ENCODE assay signal across 10 mouse cellular contexts in the genomic region with DNA sequence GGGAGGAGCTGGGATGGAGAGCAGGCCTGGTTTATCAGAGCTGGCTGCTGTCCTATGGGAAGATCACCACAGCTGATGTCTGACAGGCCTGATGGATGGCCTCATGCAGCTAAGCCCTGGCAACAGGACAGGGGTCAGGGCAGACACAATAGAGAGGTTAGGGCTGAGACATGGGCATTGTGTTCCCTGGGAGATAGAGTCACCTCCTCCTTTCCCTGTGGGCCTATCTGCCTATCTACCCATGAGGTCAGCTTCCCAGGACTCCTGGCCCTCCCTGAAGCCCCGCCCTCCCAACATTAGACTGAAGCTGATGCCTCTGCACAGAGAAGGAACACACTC. TPM values are rescaled to one million over a fixed set of nuclear protein-coding genes. Genes with fewer than 3 reads are reported as not detected.
DNase-seq lines count a peak whose midpoint lies in the region; ATAC-seq and TF ChIP-seq lines count a peak whose summit lies in the region.
"Had no signal": no experiment of that assay in that cellular context is flagged by ENCODE, and none has a peak within 500 bp of the region (broad histone marks: within the 10 kb centered on the region; RNA-seq: fewer than 3 reads in every experiment).

No protein-coding gene starts in this region.

- H3K4me1 ChIP-seq in liver, embryonic 11.5 days (replicated peaks; ENCODE audit: control insufficient read depth, insufficient read depth, low read length): no peaks in the 10 kb centered on the region
- no peaks in the 10 kb centered on the region for H3K4me1 ChIP-seq in embryonic facial prominence, embryonic 11.5 days (ENCODE audit: control insufficient read depth, insufficient read depth, low read length)
- H3K4me1 ChIP-seq in kidney, postnatal 0 days (replicated peaks; ENCODE audit: insufficient read depth, low read length): no peaks in the 10 kb centered on the region

- no peak overlapping the region for H3K4me2 ChIP-seq in liver, embryonic 11.5 days
- H3K4me2 ChIP-seq in embryonic facial prominence, embryonic 11.5 days (ENCODE audit: low read depth, low read length): no peak overlapping the region
- no peak overlapping the region for H3K4me2 ChIP-seq in kidney, postnatal 0 days (ENCODE audit: low read length)

- H3K27me3 ChIP-seq in liver, embryonic 11.5 days (replicated peaks; ENCODE audit: control insufficient read depth, insufficient read depth, low read length): no peaks in the 10 kb centered on the region
- H3K27me3 ChIP-seq in embryonic facial prominence, embryonic 11.5 days (ENCODE audit: control insufficient read depth, insufficient read depth, low read length): no peaks in the 10 kb centered on the region
- H3K27me3 ChIP-seq in kidney, postnatal 0 days (ENCODE audit: insufficient read depth, low read length): no peaks in the 10 kb centered on the region
- H3K27me3 ChIP-seq: Patski had no signal

- no peak overlapping the region for H3K9ac ChIP-seq in liver, embryonic 11.5 days (ENCODE audit: low read depth, low read length)
- no peak overlapping the region for H3K9ac ChIP-seq in embryonic facial prominence, embryonic 11.5 days (replicated peaks; ENCODE audit: low read length)
- no peak overlapping the region for H3K9ac ChIP-seq in kidney, postnatal 0 days (ENCODE audit: low read depth, low read length)

- H3K36me3 ChIP-seq in liver, embryonic 11.5 days (ENCODE audit: control insufficient read depth, insufficient read depth, low read length): no peaks in the 10 kb centered on the region
- no peaks in the 10 kb centered on the region for H3K36me3 ChIP-seq in embryonic facial prominence, embryonic 11.5 days (replicated peaks; ENCODE audit: control insufficient read depth, insufficient read depth, low read depth, low read length)
- H3K36me3 ChIP-seq in kidney, postnatal 0 days (ENCODE audit: insufficient read depth, low read length): no peaks in the 10 kb centered on the region

- WGBS in liver, embryonic 11.5 days: 31% methylated on average over 1 of the region's 1 CpGs
- WGBS in embryonic facial prominence, embryonic 11.5 days: 50% methylated on average over 1 of the region's 1 CpGs
- 73% methylated on average over 1 of the region's 1 CpGs for WGBS in kidney, postnatal 0 days

- no peak for TF ChIP-seq CTCF in kidney, postnatal 0 days (IDR thresholded peaks at IDR 0.05; ENCODE audit: low read depth)

- ATAC-seq in liver, embryonic 11.5 days (replicated peaks; ENCODE audit: low FRiP score): peak; percentile 37; the same call in 1 of the 2 replicates
- peak; percentile 67 for ATAC-seq in embryonic facial prominence, embryonic 11.5 days (replicated peaks; ENCODE audit: insufficient number of reproducible peaks, low FRiP score, low TSS enrichment, low read depth)
- peak; percentile 38; the same call in 1 of the 2 replicates for ATAC-seq in kidney, postnatal 0 days (replicated peaks; ENCODE audit: low FRiP score, low read depth)
- ATAC-seq: Patski had no signal

- H3K9me3 ChIP-seq in liver, embryonic 11.5 days (ENCODE audit: control insufficient read depth, low read length): no peaks in the 10 kb centered on the region
- H3K9me3 ChIP-seq in embryonic facial prominence, embryonic 11.5 days (replicated peaks; ENCODE audit: control insufficient read depth, low read length): no peaks in the 10 kb centered on the region
- H3K9me3 ChIP-seq in kidney, postnatal 0 days (replicated peaks; ENCODE audit: low read length): no peaks in the 10 kb centered on the region

- no peak overlapping the region for H3K27ac ChIP-seq in liver, embryonic 11.5 days (ENCODE audit: low read depth, low read length)
- no peak overlapping the region for H3K27ac ChIP-seq in embryonic facial prominence, embryonic 11.5 days (replicated peaks; ENCODE audit: low read depth, low read length)
- no peak overlapping the region for H3K27ac ChIP-seq in kidney, postnatal 0 days

- H3K4me3 ChIP-seq in liver, embryonic 11.5 days (ENCODE audit: low read depth, low read length): no peak overlapping the region
- H3K4me3 ChIP-seq in embryonic facial prominence, embryonic 11.5 days (ENCODE audit: low read depth, low read length): no peak overlapping the region
- H3K4me3 ChIP-seq in kidney, postnatal 0 days (replicated peaks; ENCODE audit: low read depth, low read length): no peak overlapping the region

- DNase-seq in liver, embryonic 11.5 days (ENCODE audit: low spot score): no peak
- DNase-seq in liver: no peak
- no peak for DNase-seq in embryonic facial prominence, embryonic 11.5 days (ENCODE audit: low spot score)
- no peak for DNase-seq in kidney, postnatal 0 days (ENCODE audit: low spot score)
- peak; percentile 61 for DNase-seq in retina, embryonic 14.5 days (ENCODE audit: low spot score)
- no peak for DNase-seq in spleen, postnatal 10 days (ENCODE audit: low spot score in 2 of 2)
- DNase-seq in thymus, postnatal 0 days (ENCODE audit: low spot score): no peak
- DNase-seq: right cerebral cortex, postnatal 14 days; thymus, postnatal 4 days had no signal

RNA-seq across cellular contexts. Expression of a gene that starts 13.5 kb away (rescaled TPM):
- polyA plus RNA-seq in liver, embryonic 11.5 days (2014; fragmentation: Nextera tagmentation; extraction: Ambion mirVana): 6.4 and 6.7 TPM in 2 replicates
- polyA plus RNA-seq in embryonic facial prominence, embryonic 11.5 days (2014; fragmentation: Nextera tagmentation; extraction: Ambion mirVana): 15.3 and 16.8 TPM in 2 replicates
- polyA plus RNA-seq in kidney, postnatal 0 days (2015; fragmentation: Nextera tagmentation; extraction: Ambion mirVana): 15.1 and 16.1 TPM in 2 replicates
- 5.2 and 5.7 TPM in 2 replicates for polyA plus RNA-seq in thymus, postnatal 0 days (2015; fragmentation: Nextera tagmentation; extraction: Ambion mirVana)

RNA-seq across cellular contexts. Expression of a gene that starts 57.2 kb away (rescaled TPM):
- 34.0 and 35.2 TPM in 2 replicates for polyA plus RNA-seq in liver, embryonic 11.5 days (2014; fragmentation: Nextera tagmentation; extraction: Ambion mirVana)
- polyA plus RNA-seq in embryonic facial prominence, embryonic 11.5 days (2014; fragmentation: Nextera tagmentation; extraction: Ambion mirVana): 31.7 and 32.1 TPM in 2 replicates
- polyA plus RNA-seq in kidney, postnatal 0 days (2015; fragmentation: Nextera tagmentation; extraction: Ambion mirVana): 17.0 and 17.9 TPM in 2 replicates
- 14.5 and 15.7 TPM in 2 replicates for polyA plus RNA-seq in thymus, postnatal 0 days (2015; fragmentation: Nextera tagmentation; extraction: Ambion mirVana)
